In the genomic region with DNA sequence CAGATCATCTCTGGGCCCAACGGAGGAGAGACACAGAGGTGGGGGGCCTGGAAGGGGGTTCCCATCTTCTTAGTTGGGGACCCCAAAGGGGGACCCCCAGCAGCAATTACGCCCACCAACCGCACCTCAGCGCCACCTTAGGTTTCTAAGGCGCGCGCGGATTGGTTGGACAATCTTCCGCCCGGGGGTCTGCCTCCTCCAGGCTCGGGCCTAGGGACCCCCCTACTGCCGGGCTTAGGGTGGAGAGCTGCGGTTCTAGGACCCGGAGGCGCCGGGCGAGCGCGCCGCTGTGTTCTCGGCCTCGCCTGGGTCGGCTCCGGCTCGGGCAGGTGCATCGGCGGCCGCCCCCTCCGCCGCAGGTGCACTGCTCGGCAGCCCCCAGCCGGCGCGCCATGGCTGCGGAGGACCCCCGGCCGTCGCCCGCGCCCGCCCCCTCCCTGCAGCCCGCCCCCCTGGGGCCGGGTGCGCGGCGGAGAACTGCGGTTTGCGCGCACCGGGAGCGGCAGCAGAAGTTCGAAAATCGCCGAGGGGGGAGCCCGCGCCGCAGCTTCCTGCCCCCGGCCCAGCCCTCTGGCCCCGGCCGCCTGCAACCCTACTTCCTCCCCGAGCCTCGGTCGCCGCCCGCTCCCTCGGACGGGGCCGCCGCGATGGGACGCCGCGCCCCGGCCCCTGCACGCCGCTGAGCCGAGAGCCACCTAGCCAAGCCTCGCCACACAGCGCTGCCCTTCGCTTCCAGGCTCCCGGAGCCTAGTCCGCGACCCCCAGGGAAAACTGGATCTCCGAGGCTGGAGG, we compare ENCODE assay signal across 8 mouse cellular contexts. TPM values are rescaled to one million over a fixed set of nuclear protein-coding genes. Genes with fewer than 3 reads are reported as not detected.
DNase-seq lines count a peak whose midpoint lies in the region; TF ChIP-seq lines count a peak whose summit lies in the region.

A gene (plus strand): TSS at position 614 of the 792 bp plus-strand sequence.

- peaks cover 32% of the 10 kb centered on the region for H3K79me2 ChIP-seq in CH12.LX (replicated peaks; ENCODE audit: control insufficient read depth, extremely low read depth, insufficient read depth, poor library complexity, severe bottlenecking)

- H3K9ac ChIP-seq in CH12.LX (ENCODE audit: insufficient read depth, low read depth): peak within 1 kb of the TSS; percentile 58

- WGBS in embryonic facial prominence, embryonic 10.5 days: 1% methylated on average over 83 of the region's 84 CpGs
- WGBS in small intestine, adult 2 months: 4% methylated on average over 60 of the region's 84 CpGs

- peaks cover 8% of the 10 kb centered on the region for H3K9me3 ChIP-seq in CH12.LX (replicated peaks; ENCODE audit: low read length)
- no peaks in the 10 kb centered on the region for H3K9me3 ChIP-seq in embryonic facial prominence, embryonic 10.5 days

- TF ChIP-seq CTCF in CH12.LX (conservative IDR thresholded peaks at IDR 0.05 in 1 of 2, IDR thresholded peaks at IDR 0.05 in 1 of 2; ENCODE audit: low read depth in 2 of 2, low read length in 2 of 2): peak in 1 of 2 experiments; percentile 19; a peak in 1 of 4 replicates
- no peak for TF ChIP-seq CTCF in small intestine, adult 2 months (IDR thresholded peaks at IDR 0.05; ENCODE audit: extremely low read depth, insufficient read length, insufficient replicate concordance, low read depth, low read length)

- H3K4me2 ChIP-seq in CH12.LX (ENCODE audit: insufficient read depth, low read depth, poor library complexity, severe bottlenecking): peak within 1 kb of the TSS; percentile 93

- dilution Hi-C loops in CH12.LX (cut with MboI; ENCODE audit: extremely low pct_ligation_motif_present, extremely low pct_unique_long_range_greater_than_20kb, low sequenced_read_pairs): no loop called here

- no peaks in the 10 kb centered on the region for H3K27me3 ChIP-seq in CH12.LX (replicated peaks)
- peaks cover 76% of the 10 kb centered on the region for H3K27me3 ChIP-seq in embryonic facial prominence, embryonic 10.5 days (replicated peaks; ENCODE audit: low read depth, poor library complexity, severe bottlenecking)
- peaks cover 16% of the 10 kb centered on the region for H3K27me3 ChIP-seq in small intestine, adult 2 months (ENCODE audit: control insufficient read depth, insufficient read depth, low read length)

- DNase-seq in A20 (ENCODE audit: low read depth, low spot score) (peak; percentile 69), CH12.LX (ENCODE audit: extremely low read depth) (peak; percentile 41)
- DNase-seq in embryonic facial prominence, embryonic 10.5 days (ENCODE audit: low spot score): peak; percentile 46
- DNase-seq in heart, postnatal 25 days (ENCODE audit: low spot score): no peak
- DNase-seq in layer of hippocampus, postnatal 10 days (ENCODE audit: low spot score in 2 of 2): peak; percentile 64 to 67
- peak; percentile 60 for DNase-seq in lung, postnatal 25 days (ENCODE audit: low spot score)
- DNase-seq in urinary bladder, postnatal 10 days (ENCODE audit: low spot score): no peak

- no peak; the same call in 1 of the 2 replicates for TF ChIP-seq POLR2A in CH12.LX (IDR thresholded peaks at IDR 0.05; ENCODE audit: low read depth, low read length)
- peak; percentile 36; the same call in 1 of the 2 replicates for TF ChIP-seq POLR2A in small intestine, adult 2 months (IDR thresholded peaks at IDR 0.05; ENCODE audit: low read depth, low read length)

- peak; percentile 4 for TF ChIP-seq RAD21 in CH12.LX (IDR thresholded peaks at IDR 0.05; ENCODE audit: low read depth, low read length)

- in situ Hi-C loops in CH12.LX (cut with MboI; ENCODE audit: low pct_ligation_motif_present, low pct_unique_long_range_greater_than_20kb, low sequenced_read_pairs): loop anchor here (5.0 to 25.0 kb wide), 3 partner anchors 102 to 392 kb away; no protein-coding TSS in a partner anchor

- H3K27ac ChIP-seq in CH12.LX (ENCODE audit: insufficient read depth, low read depth): peak within 1 kb of the TSS; percentile 99
- H3K27ac ChIP-seq in embryonic facial prominence, embryonic 10.5 days (replicated peaks): peak within 1 kb of the TSS; percentile 51; the same call in 1 of the 2 replicates
- peak within 1 kb of the TSS; percentile 70 for H3K27ac ChIP-seq in small intestine, adult 2 months (ENCODE audit: insufficient read depth, low read depth, low read length)

- H3K4me3 ChIP-seq in CH12.LX (replicated peaks in 1 of 3; ENCODE audit: low read depth in 2 of 3, low read length in 2 of 3, poor library complexity in 1 of 3): peak within 1 kb of the TSS; percentile 69 to 79 (median 78)
- H3K4me3 ChIP-seq in embryonic facial prominence, embryonic 10.5 days: peak within 1 kb of the TSS; percentile 73
- H3K4me3 ChIP-seq in small intestine, adult 2 months (ENCODE audit: low read depth, low read length): peak within 1 kb of the TSS; percentile 74

- intact Hi-C loops in heart, postnatal 25 days (cut with DNase I): loop anchor here (1.0 to 2.0 kb wide), 2 partner anchors 56 to 62 kb away; no protein-coding TSS in a partner anchor

- peak; percentile 35; the same call in 1 of the 2 replicates for TF ChIP-seq EP300 in CH12.LX (IDR thresholded peaks at IDR 0.05; ENCODE audit: low read length)

- H3K36me3 ChIP-seq in CH12.LX (replicated peaks in 1 of 2; ENCODE audit: control insufficient read depth in 1 of 2, insufficient read depth in 1 of 2, low read length in 1 of 2): no peaks in the 10 kb centered on the region
- H3K36me3 ChIP-seq in embryonic facial prominence, embryonic 10.5 days (replicated peaks): no peaks in the 10 kb centered on the region
- H3K36me3 ChIP-seq in small intestine, adult 2 months (ENCODE audit: control insufficient read depth, insufficient read depth, low read length): no peaks in the 10 kb centered on the region

- H3K4me1 ChIP-seq in CH12.LX (ENCODE audit: control insufficient read depth in 1 of 2, insufficient read depth in 2 of 2): peaks cover 11 to 62% of the 10 kb centered on the region in 2 experiments
- H3K4me1 ChIP-seq in embryonic facial prominence, embryonic 10.5 days: peaks cover 21% of the 10 kb centered on the region
- peaks cover 7% of the 10 kb centered on the region for H3K4me1 ChIP-seq in small intestine, adult 2 months (ENCODE audit: control insufficient read depth, insufficient read depth, insufficient read length, low read length)

TF ChIP-seq in CH12.LX, 34 proteins besides CTCF, POLR2A, EP300 and RAD21:
- TF ChIP-seq USF2 (conservative IDR thresholded peaks at IDR 0.05; ENCODE audit: low read depth, low read length) (no peak), TCF12 (IDR thresholded peaks at IDR 0.05; ENCODE audit: low read depth, low read length) (peak; percentile 66; the same call in 1 of the 2 replicates), IRF4 (IDR thresholded peaks at IDR 0.05; ENCODE audit: low read depth, low read length) (peak; percentile 72), ELF1 (IDR thresholded peaks at IDR 0.05; ENCODE audit: low read depth, low read length) (peak; percentile 58), ZC3H11A (IDR thresholded peaks at IDR 0.05; ENCODE audit: low read depth, low read length) (no peak), UBTF (IDR thresholded peaks at IDR 0.05; ENCODE audit: low read depth, low read length) (peak; percentile 98), NRF1 (IDR thresholded peaks at IDR 0.05; ENCODE audit: low read depth, low read length) (peak; percentile 12; the same call in 1 of the 2 replicates), SIN3A (IDR thresholded peaks at IDR 0.05; ENCODE audit: low read length) (peak; percentile 37), HCFC1 (IDR thresholded peaks at IDR 0.05; ENCODE audit: low read depth, low read length) (peak; percentile 5; the same call in 1 of the 2 replicates), TBP (conservative IDR thresholded peaks at IDR 0.05; ENCODE audit: low read depth, low read length) (no peak), MYC (IDR thresholded peaks at IDR 0.05; ENCODE audit: low read depth, low read length) (no peak), BHLHE40 (IDR thresholded peaks at IDR 0.05; ENCODE audit: low read depth, low read length) (no peak), CHD1 (IDR thresholded peaks at IDR 0.05; ENCODE audit: low read depth, low read length) (no peak), SMC3 (IDR thresholded peaks at IDR 0.05; ENCODE audit: low read depth, low read length) (peak; percentile 18; the same call in 1 of the 2 replicates), MEF2A (IDR thresholded peaks at IDR 0.05; ENCODE audit: borderline replicate concordance, low read depth, low read length) (peak; percentile 68), MAZ (IDR thresholded peaks at IDR 0.05; ENCODE audit: low read depth, low read length) (no peak), ZKSCAN1 (IDR thresholded peaks at IDR 0.05; ENCODE audit: borderline replicate concordance, low read depth, low read length) (no peak)

RNA-seq across cellular contexts. Expression of the gene that starts here (rescaled TPM):
- total RNA-seq in CH12.LX (2012; rRNA removed) (35.0 and 36.5 TPM in 2 replicates), CH12.LX (2014; rRNA removed) (5.6 and 6.9 TPM in 2 replicates)
- polyA plus RNA-seq in CH12.LX (2012; ENCODE audit: insufficient read length, low read depth): 104 and 118 TPM in 2 replicates
- 0.49 and 0.67 TPM in 2 replicates for polyA plus RNA-seq in embryonic facial prominence, embryonic 10.5 days (2016; fragmentation: Nextera tagmentation; extraction: Ambion mirVana)
- total RNA-seq in heart, postnatal 25 days (2021): 10 to 100 TPM; 15.1 to 18.2 TPM
- 10 to 100 TPM; 83.4 to 87.0 TPM for total RNA-seq in layer of hippocampus, postnatal 10 days (2021)
- 7.1 and 8.4 TPM in 2 replicates for polyA plus RNA-seq in small intestine, adult 2 months (2012; rRNA removed)

Comparison
In these comparisons a context has a peak if more than half of its experiments do, and no peak if none do; other contexts are left out.
1. RNA of the gene that starts here (polyA plus RNA-seq): 104 to 118 TPM in CH12.LX; 7.1 to 8.4 TPM in small intestine, adult 2 months and 0.49 to 0.67 TPM in embryonic facial prominence, embryonic 10.5 days; every median in the first group is over 10 times any median in the second.
2. Peak in DNase-seq, H3K4me3 ChIP-seq and H3K27ac ChIP-seq in embryonic facial prominence, embryonic 10.5 days; RNA of the gene not detected or under 1 TPM.
3. DNase-seq: peak in A20 (single experiment), CH12.LX (single experiment), layer of hippocampus, postnatal 10 days (2 of 2) and lung, postnatal 25 days (single experiment); none in heart, postnatal 25 days (single experiment) and urinary bladder, postnatal 10 days (single experiment).
4. Peak in every context shown above with its lines, with median percentiles within 50 percentile points of each other: H3K27ac ChIP-seq and H3K4me3 ChIP-seq.